Mouse (Mus musculus) heart, adult 2 months (tissue): ENCODE measurements at regions not wholly inside any gene's neighbourhood (a gene's known extent, or its start where the extent isn't known, plus 50 kb on each side); places are given as distances from the start of the nearest gene placed in this dataset.

Experiments
- DNase-seq, 2 experiments: peaks; one replicate each; pipeline ENCODE4 v3.0.0; 2021
- H3K27ac ChIP-seq: fragments of 200-600 bp; 2 replicates; pipeline ENCODE4 v1.8.1; 2022
- H3K27me3 ChIP-seq: fragments of 200-500 bp; 2 replicates; pipeline ENCODE4 v1.6.1; 2012; ENCODE audit warnings: mild to moderate bottlenecking, low read length, inconsistent platforms, mixed read lengths; ENCODE audit not compliant: control insufficient read depth, insufficient read depth
- H3K36me3 ChIP-seq: fragments of 200-500 bp; 2 replicates; pipeline ENCODE4 v1.6.1; 2012; ENCODE audit warnings: low read length, inconsistent platforms; ENCODE audit not compliant: control insufficient read depth, insufficient read depth
- H3K4me1 ChIP-seq: fragments of 200-500 bp; 2 replicates; pipeline ENCODE4 v1.6.1; 2011; ENCODE audit warnings: low read length; ENCODE audit not compliant: control insufficient read depth, insufficient read depth
- H3K4me3 ChIP-seq: fragments of 200-600 bp; 2 replicates; pipeline ENCODE4 v1.8.1; 2022
- H3K79me2 ChIP-seq: fragments of 200-500 bp; replicated peaks from 2 replicates; pipeline ENCODE4 v1.6.1; 2012; ENCODE audit warnings: mild to moderate bottlenecking, inconsistent platforms, low read length, moderate library complexity, mixed read lengths; ENCODE audit not compliant: control insufficient read depth, insufficient read depth
- H3K9ac ChIP-seq: fragments of 200-500 bp; 2 replicates; pipeline ENCODE4 v1.6.1; 2012; ENCODE audit warnings: low read depth, mild to moderate bottlenecking, control low read depth, inconsistent platforms, low read length, mixed read lengths
- CTCF ChIP-seq: fragments of 200-600 bp; IDR thresholded peaks from 2 replicates; pipeline ENCODE4 v1.8.1; 2022; ENCODE audit warnings: antibody characterized with exemption, mild to moderate bottlenecking, moderate library complexity
- EP300 ChIP-seq: fragments of 200-500 bp; IDR thresholded peaks from 2 replicates; pipeline ENCODE4 v1.6.1; 2011; ENCODE audit warnings: low read depth, low read length, control low read depth; ENCODE audit not compliant: insufficient read depth
- POLR2A ChIP-seq: fragments of 200-500 bp; IDR thresholded peaks from 2 replicates; pipeline ENCODE4 v1.6.1; 2011; ENCODE audit warnings: mild to moderate bottlenecking, low read depth, low read length, control low read depth; ENCODE audit not compliant: insufficient read depth
- WGBS: fragments of 180-500 bp; shearing (Covaris S2); methylation state at CpG from one replicate; pipeline ENCODE4 v1.1.7; 2018; 5-methylcytosine and 5-hydroxymethylcytosine counted together
- intact Hi-C: fragments of 180-260 bp; cut with DNase I; formaldehyde crosslinking; loops from one replicate; pipeline ENCODE4 v1.15.1; 2025

- no peak overlapping the region for H3K4me3 ChIP-seq
- DNase-seq: no peak
- no peaks in the 10 kb centered on the region for H3K36me3 ChIP-seq
- 58% methylated on average over 6 of the region's 6 CpGs for WGBS
- intact Hi-C loops: no loop called here
- no peak overlapping the region for H3K9ac ChIP-seq
- H3K27ac ChIP-seq: no peak overlapping the region; the same call in 1 of the 2 replicates
- TF ChIP-seq CTCF (no peak), POLR2A (no peak), EP300 (no peak)
- no peaks in the 10 kb centered on the region for H3K79me2 ChIP-seq
- no peaks in the 10 kb centered on the region for H3K27me3 ChIP-seq
- H3K4me1 ChIP-seq: peaks cover 9% of the 10 kb centered on the region
Measured at GRCm38 (mm10) chr4:105282681-105283462, 125.7 kb downstream of the Plpp3 start.

GRCm38 (mm10) chr4:105285431-105286013 lies 128.4 kb downstream of the Plpp3 start:
- Histone ChIP-seq H3K9ac (no peak overlapping the region), H3K27me3 (no peaks in the 10 kb centered on the region), H3K36me3 (no peaks in the 10 kb centered on the region), H3K27ac (no peak overlapping the region), H3K4me3 (no peak overlapping the region), H3K4me1 (peaks cover 4% of the 10 kb centered on the region; the same call in 1 of the 2 replicates), H3K79me2 (no peaks in the 10 kb centered on the region)
- DNase-seq: no peak
- WGBS: 89% methylated on average over 5 of the region's 5 CpGs
- TF ChIP-seq EP300 (no peak), POLR2A (no peak), CTCF (no peak)
- intact Hi-C loops: no loop called here

- no peaks in the 10 kb centered on the region for H3K79me2 ChIP-seq
- 64% methylated on average over 6 of the region's 6 CpGs for WGBS
- no peaks in the 10 kb centered on the region for H3K36me3 ChIP-seq
- H3K9ac ChIP-seq: no peak overlapping the region
- no peak for DNase-seq
- peaks cover 4% of the 10 kb centered on the region; the same call in 1 of the 2 replicates for H3K4me1 ChIP-seq
- H3K4me3 ChIP-seq: no peak overlapping the region
- intact Hi-C loops: no loop called here
- no peak overlapping the region for H3K27ac ChIP-seq
- no peak for TF ChIP-seq CTCF
- no peak for TF ChIP-seq POLR2A
- no peak for TF ChIP-seq EP300
- no peaks in the 10 kb centered on the region for H3K27me3 ChIP-seq
Measured at GRCm38 (mm10) chr4:105286299-105286698, 129.2 kb downstream of the Plpp3 start.

GRCm38 (mm10) chr4:105286809-105287208 lies 129.7 kb downstream of the Plpp3 start:
- Histone ChIP-seq H3K79me2 (no peaks in the 10 kb centered on the region), H3K4me3 (no peak overlapping the region), H3K9ac (no peak overlapping the region), H3K36me3 (no peaks in the 10 kb centered on the region), H3K27me3 (no peaks in the 10 kb centered on the region), H3K27ac (no peak overlapping the region), H3K4me1 (peaks cover 5% of the 10 kb centered on the region)
- intact Hi-C loops: no loop called here
- TF ChIP-seq EP300 (no peak), CTCF (no peak), POLR2A (no peak)
- DNase-seq: no peak
- WGBS: 72% methylated on average over 10 of the region's 10 CpGs

GRCm38 (mm10) chr4:105287419-105287818 lies 130.3 kb downstream of the Plpp3 start:
- H3K9ac ChIP-seq: no peak overlapping the region
- no peaks in the 10 kb centered on the region for H3K27me3 ChIP-seq
- peaks cover 5% of the 10 kb centered on the region for H3K4me1 ChIP-seq
- H3K27ac ChIP-seq: no peak overlapping the region
- TF ChIP-seq POLR2A: no peak
- no peak for TF ChIP-seq CTCF
- TF ChIP-seq EP300: no peak
- no peaks in the 10 kb centered on the region for H3K36me3 ChIP-seq
- no peaks in the 10 kb centered on the region for H3K79me2 ChIP-seq
- WGBS: 59% methylated on average over 7 of the region's 7 CpGs
- H3K4me3 ChIP-seq: no peak overlapping the region
- DNase-seq: no peak
- intact Hi-C loops: no loop called here

GRCm38 (mm10) chr4:105289635-105290034 lies 132.5 kb downstream of the Plpp3 start:
- Histone ChIP-seq H3K9ac (no peak overlapping the region), H3K27me3 (no peaks in the 10 kb centered on the region), H3K4me3 (no peak overlapping the region), H3K4me1 (peaks cover 5% of the 10 kb centered on the region), H3K79me2 (no peaks in the 10 kb centered on the region), H3K27ac (no peak overlapping the region), H3K36me3 (no peaks in the 10 kb centered on the region)
- intact Hi-C loops: no loop called here
- no peak for DNase-seq
- 93% methylated on average over 4 of the region's 4 CpGs for WGBS
- TF ChIP-seq CTCF (no peak), EP300 (no peak), POLR2A (no peak)
